Mouse (Mus musculus) liver, adult 2 months (tissue): ENCODE results near the gene Ntm.

Source experiments
- CTCF ChIP-seq: fragments of 200-500 bp; IDR thresholded peaks from 2 replicates; pipeline ENCODE4 v1.5.1; 2011; ENCODE audit warnings: low read depth, low read length, control low read depth
- POLR2A ChIP-seq: fragments of 200-500 bp; IDR thresholded peaks from 2 replicates; pipeline ENCODE4 v1.6.1; 2011; ENCODE audit warnings: low read length, control low read depth; ENCODE audit not compliant: insufficient read depth; ENCODE audit errors: extremely low read depth

DNA sequence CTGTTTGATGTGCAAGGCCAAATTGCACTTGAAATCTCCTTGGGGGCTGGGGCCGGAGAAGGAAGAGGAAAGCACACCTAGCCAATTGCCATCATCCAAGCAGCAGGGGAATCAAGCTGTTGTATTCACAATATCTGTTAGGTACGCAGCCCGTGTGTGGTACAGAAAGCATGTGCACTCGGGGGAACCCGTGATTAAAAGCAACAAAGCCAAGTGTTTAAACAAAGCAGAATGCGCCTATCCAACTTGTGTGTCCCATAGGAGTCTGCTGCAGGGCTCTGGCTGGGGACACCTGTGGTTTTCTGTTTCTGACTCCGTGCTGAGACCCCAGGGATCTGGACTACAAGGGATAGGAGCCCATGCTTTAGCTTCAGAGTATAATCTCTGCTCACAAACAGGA, 428.6 kb downstream of the Ntm start:
- TF ChIP-seq CTCF: no peak
- no peak for TF ChIP-seq POLR2A
